Mouse (Mus musculus): Measurements from ENCODE around the gene Pbx1.
"Not testable (repeated sequence)": the region's sequence is repeated elsewhere in the genome, so short reads cannot be mapped to it uniquely, and the experiment has no call there.

Pbx1 gene

GRCm38 (mm10) chr1:168432232-168432280 is at the start of gene Pbx1:
TSS of gene Pbx1 (minus strand) at chr1:168432270.
- DNase-seq (ENCODE audit: low spot score in 2 of 2), result not testable (repeated sequence)

- no peak for DNase-seq (ENCODE audit: low spot score in 2 of 2)
These were observed 47.6 kb upstream of the Pbx1 start for GRCm38 (mm10) chr1:168479626-168480025.

- DNase-seq (ENCODE audit: low spot score in 2 of 2), result no peak
These were observed 46.8 kb upstream of the Pbx1 start for GRCm38 (mm10) chr1:168478829-168479228.

DNA sequence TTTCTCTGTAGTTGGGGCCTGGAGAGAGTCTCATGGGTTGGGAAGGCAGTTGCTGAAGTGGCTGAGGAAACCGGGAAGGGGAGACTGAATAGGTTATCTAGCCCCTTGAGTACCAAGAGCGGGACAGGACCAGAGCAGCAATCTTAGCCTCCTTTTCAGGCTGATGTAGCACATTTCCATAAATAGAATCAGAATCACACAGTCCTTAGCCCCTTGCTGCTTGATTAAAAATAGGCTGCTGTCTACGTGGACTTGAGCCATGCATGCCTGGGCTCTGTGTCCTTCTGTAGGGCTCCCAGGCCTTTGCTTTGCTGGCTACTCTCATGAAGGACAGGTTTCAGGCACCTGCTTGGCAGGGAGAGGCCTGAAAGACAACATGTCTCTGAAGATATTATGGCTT is 44.8 kb upstream of the Pbx1 start:
- no peak for DNase-seq (ENCODE audit: low spot score in 2 of 2)

DNA sequence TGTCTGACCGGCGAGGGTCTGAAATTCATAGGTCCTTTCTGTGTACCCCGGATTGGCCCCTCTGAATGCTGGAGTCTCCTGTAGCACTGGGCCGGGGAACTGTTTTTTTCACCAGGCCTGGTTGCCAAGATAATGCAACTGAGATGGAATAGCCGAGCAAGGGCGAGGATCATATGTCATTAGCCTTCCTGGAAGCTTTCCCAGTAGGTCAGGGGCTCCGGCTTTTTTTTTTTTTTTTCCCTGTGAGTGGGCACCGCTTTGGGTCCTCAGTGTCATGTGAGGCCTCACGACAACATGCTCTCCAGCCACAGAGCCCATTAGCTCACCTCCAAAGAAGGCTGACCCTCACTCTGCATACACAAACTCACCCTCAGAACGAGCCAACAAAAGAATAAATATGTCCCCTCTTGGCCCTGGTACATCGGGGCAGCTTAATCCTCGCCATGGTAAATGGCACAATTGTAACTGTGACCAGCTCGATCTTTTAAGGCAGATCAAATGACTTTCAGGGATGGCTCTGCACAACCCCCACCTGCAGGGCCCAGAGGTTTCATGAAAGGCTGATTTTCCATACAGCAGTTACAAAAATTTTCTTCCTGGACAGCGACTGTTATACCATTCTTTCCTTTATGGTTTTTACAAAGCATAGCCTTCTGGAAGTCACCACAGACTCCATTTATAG is 44.3 kb upstream of the Pbx1 start:
- DNase-seq (ENCODE audit: low spot score in 2 of 2), result no peak

GRCm38 (mm10) chr1:168475579-168476208 is 43.6 kb upstream of the Pbx1 start:
- DNase-seq (ENCODE audit: low spot score in 2 of 2), result no peak

- DNase-seq (ENCODE audit: low spot score in 2 of 2), result peak; percentile 42 to 63
These were observed 41.4 kb upstream of the Pbx1 start for GRCm38 (mm10) chr1:168473255-168474069.

DNA sequence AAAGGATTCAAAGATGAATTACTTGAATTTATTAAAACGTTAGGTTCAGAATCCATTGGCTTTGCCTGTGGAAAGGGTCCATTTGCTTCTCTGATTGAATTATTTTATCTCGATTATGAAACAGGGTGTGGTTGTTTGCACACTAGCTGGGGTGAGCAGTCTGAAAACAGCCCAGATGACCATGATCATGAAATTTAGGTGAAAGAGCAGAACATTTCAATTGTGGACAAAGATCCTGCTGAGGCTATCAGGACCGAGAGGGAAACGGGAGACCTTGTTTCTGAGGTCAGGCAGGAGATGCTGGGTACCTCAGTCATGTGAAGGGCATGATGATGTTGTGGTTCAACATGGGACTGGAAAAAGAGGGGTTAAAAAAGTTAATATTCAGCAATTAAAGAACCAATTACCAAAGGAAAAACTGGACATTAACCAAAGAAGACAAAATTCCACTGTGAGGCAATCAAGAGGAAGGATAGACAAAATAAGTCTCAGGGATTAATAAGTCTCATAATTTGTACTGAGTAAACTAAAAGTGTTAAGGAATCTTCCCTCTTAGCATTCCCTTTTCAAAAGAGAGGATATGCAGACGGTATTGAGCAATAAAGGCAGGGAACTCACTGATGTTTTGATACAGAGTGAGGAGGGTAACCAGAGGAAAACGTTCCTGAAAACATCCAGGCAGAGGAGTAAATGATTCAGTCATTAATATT is 40.6 kb upstream of the Pbx1 start:
- no peak for DNase-seq (ENCODE audit: low spot score in 2 of 2)

- no peak for DNase-seq (ENCODE audit: low spot score in 2 of 2)
These were observed 27.4 kb upstream of the Pbx1 start for GRCm38 (mm10) chr1:168459426-168459825.

GRCm38 (mm10) chr1:168457191-168457747 is 25.2 kb upstream of the Pbx1 start:
- DNase-seq (ENCODE audit: low spot score in 2 of 2), result no peak

GRCm38 (mm10) chr1:168455178-168455577 is 23.1 kb upstream of the Pbx1 start:
- DNase-seq (ENCODE audit: low spot score in 2 of 2), result no peak

DNA sequence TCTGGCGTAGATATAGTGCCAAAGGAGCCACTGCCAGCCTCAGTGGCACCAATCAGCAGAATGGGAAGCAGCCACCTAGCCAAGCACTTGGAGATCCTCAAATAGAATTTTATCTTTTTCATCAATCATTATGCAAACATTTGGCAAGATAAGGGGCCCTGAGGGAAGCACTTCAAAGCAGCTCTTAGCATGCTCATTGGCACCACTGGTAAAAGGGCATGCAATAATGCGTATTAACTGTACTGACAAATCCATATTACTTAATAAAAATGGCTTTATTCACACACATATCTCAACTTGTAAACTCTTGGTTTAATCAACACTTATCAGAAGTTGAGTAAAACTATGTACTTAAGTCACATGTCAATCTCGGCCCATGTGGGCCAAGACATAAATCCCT is 1.6 kb upstream of the Pbx1 start:
- DNase-seq (ENCODE audit: low spot score in 2 of 2), result no peak

GRCm38 (mm10) chr1:168432281-168432725 is 233 bp upstream of the Pbx1 start:
- peak; percentile 95 to 96 for DNase-seq (ENCODE audit: low spot score in 2 of 2)

DNA sequence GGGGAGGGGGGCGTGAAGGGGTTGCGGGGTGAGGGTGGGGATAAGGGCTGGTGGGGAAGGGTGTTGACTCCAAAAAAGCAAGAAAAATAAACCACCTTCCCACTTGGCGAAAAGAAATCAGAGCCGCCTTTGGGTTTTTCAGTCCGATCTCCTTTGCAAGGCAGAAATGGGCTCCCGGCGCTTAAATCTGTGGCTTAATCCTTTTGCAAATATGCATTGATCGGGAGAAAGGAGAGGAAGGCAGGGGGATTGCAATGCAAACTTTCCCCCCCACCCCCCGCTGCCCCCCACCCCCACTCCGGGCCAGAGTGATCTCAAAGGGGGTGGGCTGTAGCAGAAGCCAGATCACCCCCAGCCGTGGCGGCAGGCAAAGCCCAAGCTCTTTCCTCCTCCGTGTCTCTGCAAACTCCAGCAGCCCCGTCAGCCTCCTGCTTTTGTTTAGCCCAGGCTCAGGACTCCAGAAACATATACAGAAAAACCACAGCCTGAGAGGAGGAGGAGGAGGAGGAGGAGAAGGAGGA is 299 bp downstream of the Pbx1 start:
- peak in 1 of 2 experiments; percentile 76 for DNase-seq (ENCODE audit: low spot score in 2 of 2)

DNA sequence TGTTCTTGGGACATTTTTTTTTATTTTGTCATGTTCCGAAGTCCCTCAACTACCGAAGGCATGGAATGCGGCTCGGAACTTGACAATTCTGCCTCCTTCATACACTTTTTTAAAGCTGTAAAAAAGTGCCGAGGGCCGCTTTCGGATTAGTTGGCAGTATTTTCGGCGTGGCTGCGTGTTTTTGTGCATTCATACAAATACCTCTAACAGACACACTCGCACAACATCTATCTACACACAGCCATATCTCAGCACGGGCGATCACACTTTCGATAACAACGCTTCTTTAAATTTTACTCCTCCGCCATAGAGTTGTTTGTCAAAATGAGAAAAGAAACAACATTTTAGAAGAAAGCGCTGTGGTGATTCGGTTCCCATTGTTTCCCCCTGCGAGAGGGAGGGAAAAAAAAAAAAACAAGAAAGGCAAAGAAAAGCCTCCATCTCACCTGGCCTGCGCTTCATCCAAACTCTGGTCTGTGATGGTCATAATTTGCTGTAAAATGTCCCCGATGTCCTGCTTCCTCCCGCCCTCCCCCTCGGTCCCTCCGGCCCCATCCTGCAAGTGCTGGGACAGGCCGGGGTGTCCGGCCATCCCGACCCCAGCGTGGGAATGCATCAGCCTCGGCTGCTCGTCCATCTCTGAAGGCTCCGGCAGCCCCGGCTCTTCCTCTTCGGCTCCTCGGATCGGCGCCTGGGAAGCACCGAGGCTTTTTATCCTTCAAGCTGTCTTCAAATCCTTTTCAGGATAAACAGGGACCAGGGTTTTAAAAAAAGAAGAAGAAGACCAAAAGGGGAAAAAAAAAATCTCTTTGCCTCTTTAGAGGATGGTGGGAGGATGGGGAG is 981 bp downstream of the Pbx1 start:
- no peak for DNase-seq (ENCODE audit: low spot score in 2 of 2)

- DNase-seq (ENCODE audit: low spot score in 2 of 2), result no peak
These were observed 2.0 kb downstream of the Pbx1 start for GRCm38 (mm10) chr1:168429856-168430644.

DNA sequence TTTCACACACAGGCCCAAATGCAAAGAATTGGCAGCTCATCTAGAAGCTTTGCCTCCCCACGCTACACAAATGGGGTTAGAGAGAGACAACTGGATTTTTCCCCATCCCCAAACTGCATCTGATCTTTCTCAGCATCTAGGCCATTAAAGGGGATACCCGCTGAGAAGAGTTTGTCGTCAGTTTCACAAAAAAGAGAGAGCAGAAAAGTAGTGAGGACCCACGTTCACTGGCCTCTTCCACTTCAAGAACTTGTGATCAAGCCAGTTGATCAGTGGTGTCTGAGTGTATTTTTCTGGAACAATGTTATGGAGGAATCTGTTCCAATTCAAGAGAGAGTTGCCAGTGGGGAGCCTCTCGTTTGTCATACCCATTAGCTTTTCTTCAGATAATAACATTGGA is 2.7 kb downstream of the Pbx1 start:
- no peak for DNase-seq (ENCODE audit: low spot score in 2 of 2)

DNA sequence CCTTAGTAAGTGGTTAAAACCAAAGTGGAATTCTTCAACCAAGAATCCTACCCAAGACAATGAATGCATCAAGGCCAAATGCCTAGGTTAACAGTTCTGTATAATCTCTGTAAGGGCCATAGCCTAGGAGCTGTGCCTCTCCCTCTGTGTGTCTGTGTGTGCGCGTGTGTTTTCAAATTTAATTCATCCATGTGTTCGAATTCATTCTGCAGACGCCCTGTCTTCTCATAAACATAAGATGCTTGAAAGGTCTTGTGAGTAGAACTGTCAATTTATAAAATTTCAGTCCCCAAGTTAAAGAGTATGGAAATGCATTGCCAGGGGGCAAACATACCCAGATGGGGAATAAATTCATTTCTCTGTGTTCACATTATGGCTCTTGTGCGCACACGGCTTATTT is 3.8 kb downstream of the Pbx1 start:
- no peak for DNase-seq (ENCODE audit: low spot score in 2 of 2)

- no peak for DNase-seq (ENCODE audit: low spot score in 2 of 2)
These were observed 4.5 kb downstream of the Pbx1 start for GRCm38 (mm10) chr1:168427596-168427995.

- DNase-seq (ENCODE audit: low spot score in 2 of 2), result no peak
These were observed 5.2 kb downstream of the Pbx1 start for GRCm38 (mm10) chr1:168426900-168427299.

Measured in urinary bladder, postnatal 4 days (tissue).